Mouse (Mus musculus) intestine, postnatal 0 days (tissue): ENCODE data around the gene Susd6. TPM values are rescaled to one million over a fixed set of nuclear protein-coding genes. Genes with fewer than 3 reads are reported as not detected.

ENCODE experiments used
- ATAC-seq: fragments of 200-750 bp; cut with Nextera tagmentation; 2 replicates; pipeline ENCODE4 v1.8.0; 2017; ENCODE audit warnings: mild to moderate bottlenecking, moderate TSS enrichment, moderate library complexity
- H3K27ac ChIP-seq: fragments of 300-500 bp; sonication (generic); 2 replicates; pipeline ENCODE4 v1.5.1; 2014; ENCODE audit warnings: mild to moderate bottlenecking, low read depth, low read length, moderate library complexity
- H3K27me3 ChIP-seq: fragments of 300-500 bp; sonication (generic); replicated peaks from 2 replicates; pipeline ENCODE4 v1.6.1; 2014; ENCODE audit warnings: low read length, mixed read lengths; ENCODE audit not compliant: control insufficient read depth, insufficient read depth
- H3K36me3 ChIP-seq: fragments of 300-500 bp; sonication (generic); 2 replicates; pipeline ENCODE4 v1.6.1; 2014; ENCODE audit warnings: mild to moderate bottlenecking, moderate library complexity; ENCODE audit not compliant: control insufficient read depth, insufficient read depth
- H3K4me1 ChIP-seq: fragments of 300-500 bp; sonication (generic); replicated peaks from 2 replicates; pipeline ENCODE4 v1.6.1; 2014; ENCODE audit warnings: antibody characterized with exemption, low read length, mixed read lengths; ENCODE audit not compliant: control insufficient read depth, insufficient read depth
- H3K4me2 ChIP-seq: fragments of 300-500 bp; sonication (generic); replicated peaks from 2 replicates; pipeline ENCODE4 v1.6.1; 2014; ENCODE audit warnings: low read depth, mild to moderate bottlenecking, moderate library complexity
- H3K4me3 ChIP-seq: fragments of 300-500 bp; sonication (generic); 2 replicates; pipeline ENCODE4 v1.5.1; 2014; ENCODE audit warnings: low read depth, low read length
- H3K9ac ChIP-seq: fragments of 300-500 bp; sonication (generic); 2 replicates; pipeline ENCODE4 v1.6.1; 2014; ENCODE audit warnings: mild to moderate bottlenecking, low read depth, low read length
- H3K9me3 ChIP-seq: fragments of 300-500 bp; sonication (generic); 2 replicates; pipeline ENCODE4 v1.6.1; 2016; ENCODE audit warnings: mixed run types; ENCODE audit not compliant: control insufficient read depth
- CTCF ChIP-seq: sonication (generic); IDR thresholded peaks from 2 replicates; pipeline ENCODE4 v1.5.1; 2016; ENCODE audit warnings: low read depth, mild to moderate bottlenecking, control low read depth, antibody characterized with exemption, moderate library complexity
- WGBS: fragments of 180-500 bp; shearing (Covaris S2); extraction: QIAGEN DNeasy Blood & Tissue Kit; methylation state at CpG from one replicate; pipeline ENCODE4 v1.1.7; 2014; 5-methylcytosine and 5-hydroxymethylcytosine counted together
- polyA plus RNA-seq: library from polyadenylated mRNA; unstranded; fragments of >200 nt; fragmentation: Nextera tagmentation; extraction: Ambion mirVana; gene quantifications from 2 replicates; pipeline ENCODE4 v1.2.1, GENCODE M21; 2015

The Susd6 gene
- polyA plus RNA-seq, 1 experiment from 2014 or later = 16.9 TPM

DNA sequence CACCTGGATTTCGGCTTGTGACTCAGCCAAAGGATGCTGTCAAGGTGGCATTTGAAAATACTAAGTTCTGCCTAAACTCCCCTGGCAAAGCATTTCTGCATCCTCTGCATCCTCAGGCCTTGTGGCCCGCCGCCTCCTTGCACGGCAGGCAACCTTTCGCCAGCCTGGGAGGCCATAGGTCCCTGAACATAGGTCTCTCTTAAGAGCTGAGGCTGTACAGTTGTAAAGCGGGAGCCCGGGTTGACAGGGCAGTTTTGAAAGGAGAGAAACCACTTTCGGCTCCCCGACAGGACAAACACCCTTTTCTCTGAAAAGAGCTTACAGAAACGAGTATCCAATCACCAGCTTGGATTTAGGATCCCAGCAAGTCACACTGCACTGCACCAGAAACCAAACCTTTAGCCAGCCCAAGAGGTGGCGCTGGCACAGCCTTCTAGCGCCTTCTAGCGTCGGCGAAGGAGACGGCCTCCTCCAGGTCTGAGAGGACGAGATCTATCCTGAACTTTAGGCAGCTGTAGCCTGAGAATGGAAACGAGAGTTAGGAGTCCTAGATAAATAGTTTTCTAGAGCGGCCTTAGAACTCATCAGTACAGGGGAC is 104.8 kb downstream of the Susd6 start:
- H3K4me1 ChIP-seq = no peaks in the 10 kb centered on the region
- peak; percentile 72 for ATAC-seq
- H3K9ac ChIP-seq = no peak overlapping the region
- peaks cover 5% of the 10 kb centered on the region; the same call in 1 of the 2 replicates for H3K9me3 ChIP-seq
- no peaks in the 10 kb centered on the region for H3K36me3 ChIP-seq
- peak; percentile 99 for TF ChIP-seq CTCF
- no peak overlapping the region for H3K27ac ChIP-seq
- no peaks in the 10 kb centered on the region for H3K27me3 ChIP-seq
- 17% methylated on average over 19 of the region's 19 CpGs for WGBS
- H3K4me2 ChIP-seq = peak overlapping the region; percentile 44
- no peak overlapping the region for H3K4me3 ChIP-seq

DNA sequence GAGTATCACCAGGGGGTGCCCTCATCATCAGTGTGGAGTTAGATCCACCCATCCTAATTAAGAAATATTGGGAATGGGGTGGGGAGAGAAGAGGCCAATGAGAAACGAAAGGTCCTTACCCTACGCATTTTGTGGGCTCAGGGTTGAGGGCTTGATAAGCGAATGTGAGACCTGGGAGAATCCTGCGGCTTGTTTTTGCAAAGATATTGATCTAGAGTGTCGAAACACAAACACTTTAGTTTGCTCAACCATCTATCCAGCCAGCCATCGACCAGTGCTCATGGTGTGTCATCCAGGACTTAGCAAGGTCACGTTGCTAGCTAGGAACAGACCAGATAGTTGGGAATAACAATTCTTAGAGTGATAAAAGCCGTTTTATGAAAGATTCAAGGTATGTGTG is 119.3 kb downstream of the Susd6 start:
- Histone ChIP-seq H3K4me3 (no peak overlapping the region), H3K36me3 (no peaks in the 10 kb centered on the region), H3K27me3 (no peaks in the 10 kb centered on the region), H3K4me1 (no peaks in the 10 kb centered on the region), H3K9me3 (no peaks in the 10 kb centered on the region), H3K4me2 (no peak overlapping the region), H3K9ac (no peak overlapping the region), H3K27ac (no peak overlapping the region)
- TF ChIP-seq CTCF = no peak
- 52% methylated on average over 8 of the region's 8 CpGs for WGBS
- no peak for ATAC-seq

- 61% methylated on average over 7 of the region's 7 CpGs for WGBS
- H3K4me2 ChIP-seq = no peak overlapping the region
- H3K27me3 ChIP-seq = no peaks in the 10 kb centered on the region
- H3K4me3 ChIP-seq = no peak overlapping the region
- no peaks in the 10 kb centered on the region for H3K9me3 ChIP-seq
- no peaks in the 10 kb centered on the region for H3K36me3 ChIP-seq
- H3K9ac ChIP-seq = no peak overlapping the region
- no peak for ATAC-seq
- no peaks in the 10 kb centered on the region for H3K4me1 ChIP-seq
- H3K27ac ChIP-seq = no peak overlapping the region
- peak; percentile 68 for TF ChIP-seq CTCF
Measured at GRCm38 (mm10) chr12:80917764-80918163, 127.5 kb downstream of the Susd6 start.

- Histone ChIP-seq H3K9ac (no peak overlapping the region), H3K27ac (no peak overlapping the region), H3K4me1 (no peaks in the 10 kb centered on the region), H3K4me3 (no peak overlapping the region), H3K27me3 (no peaks in the 10 kb centered on the region), H3K4me2 (no peak overlapping the region), H3K36me3 (no peaks in the 10 kb centered on the region), H3K9me3 (no peaks in the 10 kb centered on the region)
- ATAC-seq = no peak
- TF ChIP-seq CTCF = no peak
- 89% methylated on average over 5 of the region's 5 CpGs for WGBS
Measured at GRCm38 (mm10) chr12:80921301-80921700, 131.0 kb downstream of the Susd6 start.

DNA sequence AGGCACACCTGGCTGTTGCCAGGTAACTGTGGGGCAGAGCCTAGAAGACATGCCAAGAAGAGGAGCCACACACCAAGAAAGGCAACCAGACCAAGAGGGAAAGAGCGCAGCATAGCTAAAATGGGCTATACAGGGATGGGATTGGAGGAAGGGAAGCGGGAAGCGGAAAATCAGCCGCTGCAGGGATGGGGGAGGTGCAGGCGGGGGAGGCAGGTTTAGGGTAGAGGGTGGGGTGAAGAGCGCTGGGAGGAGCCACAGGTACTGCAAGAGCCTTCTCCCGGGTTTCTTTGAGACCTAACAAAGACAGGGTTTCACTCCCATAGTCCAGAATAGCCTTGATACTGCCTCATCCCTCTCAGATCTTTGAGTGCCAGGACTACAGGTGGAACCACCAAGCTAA is 132.6 kb downstream of the Susd6 start:
- Histone ChIP-seq H3K27me3 (no peaks in the 10 kb centered on the region), H3K27ac (no peak overlapping the region; the same call in 1 of the 2 replicates), H3K4me2 (peak overlapping the region; percentile 48), H3K9me3 (no peaks in the 10 kb centered on the region), H3K4me3 (no peak overlapping the region), H3K9ac (no peak overlapping the region), H3K4me1 (no peaks in the 10 kb centered on the region), H3K36me3 (no peaks in the 10 kb centered on the region)
- TF ChIP-seq CTCF = no peak
- 6% methylated on average over 7 of the region's 7 CpGs for WGBS
- ATAC-seq = no peak

DNA sequence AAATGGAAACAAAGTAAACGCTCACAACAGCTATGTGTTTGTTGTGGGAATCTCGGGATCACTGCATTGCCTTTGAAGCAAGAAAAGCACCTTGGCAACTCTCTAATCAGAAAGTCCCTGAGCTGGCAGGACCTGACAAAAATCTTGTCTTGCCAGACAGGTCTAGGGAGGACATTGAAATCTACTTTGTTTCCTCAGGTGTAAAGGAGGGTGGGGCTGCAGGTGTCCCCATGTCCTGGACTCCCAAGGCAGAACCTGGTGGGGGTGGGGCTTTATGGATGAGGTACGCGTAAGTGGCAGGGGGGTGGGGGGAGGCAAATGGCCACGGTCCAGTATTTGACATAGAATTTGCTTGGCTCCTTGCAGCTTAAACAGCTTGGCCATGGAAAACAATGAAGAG is 133.3 kb downstream of the Susd6 start:
- Histone ChIP-seq H3K9ac (no peak overlapping the region), H3K4me3 (no peak overlapping the region), H3K36me3 (no peaks in the 10 kb centered on the region), H3K27me3 (no peaks in the 10 kb centered on the region), H3K4me2 (peak overlapping the region; percentile 48), H3K4me1 (no peaks in the 10 kb centered on the region), H3K27ac (peak overlapping the region; percentile 63), H3K9me3 (no peaks in the 10 kb centered on the region)
- peak; percentile 52 for ATAC-seq
- 24% methylated on average over 5 of the region's 5 CpGs for WGBS
- TF ChIP-seq CTCF = no peak
